ENCODE assay signal across 8 mouse cellular contexts in genomic region chr11:54062086-54062752, GRCm38 (mm10). TPM values are rescaled to one million over a fixed set of nuclear protein-coding genes. Genes with fewer than 3 reads are reported as not detected.
DNase-seq lines count a peak whose midpoint lies in the region; ATAC-seq and TF ChIP-seq lines count a peak whose summit lies in the region.

No protein-coding gene starts in this region.

- peak; percentile 55 to 75 for DNase-seq in cerebellum, postnatal 25 days
- no peak for DNase-seq in cerebellum, adult 9-10 months
- peak; percentile 62 for DNase-seq in urinary bladder, postnatal 25 days (ENCODE audit: low spot score)
- DNase-seq in urinary bladder, adult 2 months (ENCODE audit: low spot score): no peak
- peak; percentile 70 for DNase-seq in heart, postnatal 4 days
- no peak for DNase-seq in yolk sac, embryonic 10.5 days (ENCODE audit: low spot score)

- no peak for TF ChIP-seq POLR2A in small intestine, adult 2 months (IDR thresholded peaks at IDR 0.05; ENCODE audit: low read depth, low read length)

- no peaks in the 10 kb centered on the region for H3K36me3 ChIP-seq in small intestine, adult 2 months (ENCODE audit: control insufficient read depth, insufficient read depth, low read length)

- ATAC-seq in monocyte, adult 5-6 weeks (replicated peaks; ENCODE audit: insufficient number of reproducible peaks, low FRiP score, low TSS enrichment, poor library complexity, severe bottlenecking): no peak

- WGBS in small intestine, adult 2 months: 74% methylated on average over 12 of the region's 12 CpGs

- 0 out of 2 replicates have a peak overlapping the region, but pooled peaks have one; percentile 7 for H3K27ac ChIP-seq in small intestine, adult 2 months (ENCODE audit: insufficient read depth, low read depth, low read length)

- peaks cover 10% of the 10 kb centered on the region; the same call in 1 of the 2 replicates for H3K4me1 ChIP-seq in small intestine, adult 2 months (ENCODE audit: control insufficient read depth, insufficient read depth, insufficient read length, low read length)

- no peaks in the 10 kb centered on the region for H3K27me3 ChIP-seq in small intestine, adult 2 months (ENCODE audit: control insufficient read depth, insufficient read depth, low read length)

- no peak for TF ChIP-seq CTCF in small intestine, adult 2 months (IDR thresholded peaks at IDR 0.05; ENCODE audit: extremely low read depth, insufficient read length, insufficient replicate concordance, low read depth, low read length)

- no peak overlapping the region for H3K4me3 ChIP-seq in small intestine, adult 2 months (ENCODE audit: low read depth, low read length)

RNA-seq across cellular contexts. Expression of gene Pdlim4, which starts 6.6 kb away (rescaled TPM):
- 170 and 183 TPM in 2 replicates for polyA plus RNA-seq in urinary bladder, adult 2 months (2012; rRNA removed)
- 10 to 100 TPM; 25.4 to 26.8 TPM for total RNA-seq in heart, postnatal 4 days (2021)
- 15.6 and 16.6 TPM in 2 replicates for polyA plus RNA-seq in small intestine, adult 2 months (2012; rRNA removed)
- 0.29 to 1.6 TPM in 2 of 3 replicates, not detected in the other for total RNA-seq in monocyte, adult 5-6 weeks (2017)

RNA-seq across cellular contexts. Expression of gene Slc22a4, which starts 34.3 kb away (rescaled TPM):
- 1.5 and 2.6 TPM in 2 replicates for polyA plus RNA-seq in urinary bladder, adult 2 months (2012; rRNA removed)
- 1 to 10 TPM in 1 of 2 experiments, under 1 TPM in 1; 0.86 to 1.4 TPM for total RNA-seq in heart, postnatal 4 days (2021)
- 6.3 and 18.9 TPM in 2 replicates for polyA plus RNA-seq in small intestine, adult 2 months (2012; rRNA removed)
- total RNA-seq in monocyte, adult 5-6 weeks (2017): 0.78 to 2.1 TPM (median 1.1 TPM) in 3 replicates

RNA-seq across cellular contexts. Expression of gene P4ha2, which starts 37.7 kb away (rescaled TPM):
- polyA plus RNA-seq in urinary bladder, adult 2 months (2012; rRNA removed): 26.5 and 26.7 TPM in 2 replicates
- total RNA-seq in heart, postnatal 4 days (2021): 10 to 100 TPM; 24.6 to 28.1 TPM
- polyA plus RNA-seq in small intestine, adult 2 months (2012; rRNA removed): 1.5 and 1.8 TPM in 2 replicates
- total RNA-seq in monocyte, adult 5-6 weeks (2017): not detected in 3 replicates

Comparison
In these comparisons a context has a peak if more than half of its experiments do, and no peak if none do; other contexts are left out.
1. DNase-seq: peak in cerebellum, postnatal 25 days (2 of 2), urinary bladder, postnatal 25 days (single experiment) and heart, postnatal 4 days (single experiment); none in cerebellum, adult 9-10 months (single experiment), urinary bladder, adult 2 months (single experiment) and yolk sac, embryonic 10.5 days (single experiment).
2. RNA of gene P4ha2, which starts 37.7 kb away (total RNA-seq): 24.6 to 28.1 TPM in heart, postnatal 4 days; not detected in monocyte, adult 5-6 weeks; every median in the first group is over 10 times any median in the second.